Mouse (Mus musculus) CH12.LX (cell line): ENCODE data around the gene Ier3. TPM values are rescaled to one million over a fixed set of nuclear protein-coding genes. Genes with fewer than 3 reads are reported as not detected.

Experiments used
- DNase-seq: peaks from one replicate; pipeline ENCODE4 v3.0.0-alpha.2; 2013; ENCODE audit errors: extremely low read depth
- H3K27ac ChIP-seq: 2 replicates; pipeline ENCODE4 v1.5.1; 2012; ENCODE audit warnings: low read depth, mild to moderate bottlenecking, control low read depth, moderate library complexity; ENCODE audit not compliant: insufficient read depth
- H3K27me3 ChIP-seq: replicated peaks from 2 replicates; pipeline ENCODE3; 2012; ENCODE audit warnings: inconsistent platforms
- H3K36me3 ChIP-seq, 2 experiments: replicated peaks in 1 of 2; 2 replicates each; pipeline versions ENCODE3 to v1.6.1; 2012; ENCODE audit warnings: inconsistent platforms in 1 of 2, low read length in 1 of 2, mild to moderate bottlenecking in 1 of 2, mixed read lengths in 1 of 2, moderate library complexity in 1 of 2; ENCODE audit not compliant: control insufficient read depth in 1 of 2, insufficient read depth in 1 of 2
- H3K4me1 ChIP-seq, 2 experiments: 2 replicates each; pipeline ENCODE4 v1.6.1; 2012; ENCODE audit warnings: inconsistent platforms in 1 of 2, moderate library complexity in 1 of 2; ENCODE audit not compliant: insufficient read depth in 2 of 2, control insufficient read depth in 1 of 2
- H3K4me2 ChIP-seq: 2 replicates; pipeline ENCODE4 v1.6.1; 2012; ENCODE audit warnings: low read depth, mild to moderate bottlenecking, control low read depth; ENCODE audit not compliant: poor library complexity, insufficient read depth, severe bottlenecking
- H3K4me3 ChIP-seq, 3 experiments: fragments of 150-350 bp in 1 of 3; sonication (generic) in 1 of 3; replicated peaks in 1 of 3; 2 replicates each; pipeline versions ENCODE3 to v1.5.1; 2011 to 2012; ENCODE audit warnings: low read depth in 2 of 3, low read length in 2 of 3, mild to moderate bottlenecking in 2 of 3, moderate library complexity in 2 of 3, control low read depth in 1 of 3, improper control_type of control experiment in 1 of 3, inconsistent platforms in 1 of 3, mixed read lengths in 1 of 3; ENCODE audit not compliant: poor library complexity in 1 of 3
- H3K79me2 ChIP-seq: replicated peaks from 2 replicates; pipeline ENCODE4 v1.6.1; 2012; ENCODE audit warnings: mild to moderate bottlenecking, moderate library complexity; ENCODE audit not compliant: control insufficient read depth, poor library complexity, insufficient read depth, severe bottlenecking; ENCODE audit errors: extremely low read depth
- H3K9ac ChIP-seq: 2 replicates; pipeline ENCODE4 v1.6.1; 2012; ENCODE audit warnings: low read depth, mild to moderate bottlenecking, control low read depth, moderate library complexity; ENCODE audit not compliant: insufficient read depth
- H3K9me3 ChIP-seq: replicated peaks from 2 replicates; pipeline ENCODE3; 2012; ENCODE audit warnings: low read length, inconsistent platforms, mixed read lengths
- CHD1 ChIP-seq: IDR thresholded peaks from 2 replicates; pipeline ENCODE4 v1.6.1; 2012; ENCODE audit warnings: low read depth, low read length, improper control_type of control experiment, inconsistent platforms
- CHD2 ChIP-seq: IDR thresholded peaks from 2 replicates; pipeline ENCODE4 v1.6.1; 2011; ENCODE audit warnings: low read length, improper control_type of control experiment
- E2F4 ChIP-seq: IDR thresholded peaks from 2 replicates; pipeline ENCODE4 v1.6.1; 2011; ENCODE audit warnings: low read depth, low read length, improper control_type of control experiment; ENCODE audit not compliant: insufficient replicate concordance
- ELF1 ChIP-seq: IDR thresholded peaks from 2 replicates; pipeline ENCODE4 v1.6.1; 2014; ENCODE audit warnings: low read depth, mild to moderate bottlenecking, inconsistent platforms, low read length, improper control_type of control experiment
- EP300 ChIP-seq: IDR thresholded peaks from 2 replicates; pipeline ENCODE4 v1.6.1; 2011; ENCODE audit warnings: low read length, improper control_type of control experiment
- ETS1 ChIP-seq: conservative IDR thresholded peaks from 2 replicates; pipeline ENCODE4 v1.6.1; 2012; ENCODE audit warnings: low read depth, mild to moderate bottlenecking, inconsistent platforms, low read length, improper control_type of control experiment, moderate library complexity
- HCFC1 ChIP-seq: IDR thresholded peaks from 2 replicates; pipeline ENCODE4 v1.6.1; 2012; ENCODE audit warnings: low read depth, mild to moderate bottlenecking, inconsistent platforms, low read length, improper control_type of control experiment
- JUN ChIP-seq: IDR thresholded peaks from 2 replicates; pipeline ENCODE4 v1.6.1; 2011; ENCODE audit warnings: low read depth, mild to moderate bottlenecking, low read length, improper control_type of control experiment, moderate library complexity; ENCODE audit not compliant: insufficient read depth
- KAT2A ChIP-seq: IDR thresholded peaks from 2 replicates; pipeline ENCODE4 v1.6.1; 2012; ENCODE audit warnings: low read length, improper control_type of control experiment, inconsistent platforms; ENCODE audit not compliant: insufficient replicate concordance
- MAFK ChIP-seq: IDR thresholded peaks from 2 replicates; pipeline ENCODE4 v1.6.1; 2011; ENCODE audit warnings: low read length, improper control_type of control experiment; ENCODE audit not compliant: insufficient replicate concordance
- MXI1 ChIP-seq: IDR thresholded peaks from 2 replicates; pipeline ENCODE4 v1.6.1; 2011; ENCODE audit warnings: mild to moderate bottlenecking, low read depth, low read length, improper control_type of control experiment
- MYC ChIP-seq: IDR thresholded peaks from 2 replicates; pipeline ENCODE4 v1.6.1; 2011; ENCODE audit warnings: low read depth, mild to moderate bottlenecking, improper control_type of control experiment, low read length
- NELFE ChIP-seq: IDR thresholded peaks from 2 replicates; pipeline ENCODE4 v1.6.1; 2011; ENCODE audit warnings: low read depth, low read length, improper control_type of control experiment
- NRF1 ChIP-seq: IDR thresholded peaks from 2 replicates; pipeline ENCODE4 v1.6.1; 2014; ENCODE audit warnings: low read depth, mild to moderate bottlenecking, inconsistent platforms, low read length, improper control_type of control experiment, moderate library complexity
- PAX5 ChIP-seq: IDR thresholded peaks from 2 replicates; pipeline ENCODE4 v1.6.1; 2012; ENCODE audit warnings: low read length, inconsistent platforms, mixed read lengths
- RAD21 ChIP-seq: IDR thresholded peaks from 2 replicates; pipeline ENCODE4 v1.6.1; 2011; ENCODE audit warnings: low read depth, mild to moderate bottlenecking, low read length, improper control_type of control experiment, moderate library complexity
- RCOR1 ChIP-seq: conservative IDR thresholded peaks from 2 replicates; pipeline ENCODE4 v1.6.1; 2012; ENCODE audit warnings: low read depth, mild to moderate bottlenecking, inconsistent platforms, low read length, improper control_type of control experiment
- SIN3A ChIP-seq: IDR thresholded peaks from 2 replicates; pipeline ENCODE4 v1.6.1; 2012; ENCODE audit warnings: low read length, improper control_type of control experiment, inconsistent platforms
- TCF12 ChIP-seq: IDR thresholded peaks from 2 replicates; pipeline ENCODE4 v1.6.1; 2014; ENCODE audit warnings: low read depth, mild to moderate bottlenecking, inconsistent platforms, low read length, improper control_type of control experiment
- USF2 ChIP-seq: conservative IDR thresholded peaks from 2 replicates; pipeline ENCODE4 v1.6.1; 2011; ENCODE audit warnings: low read depth, low read length, improper control_type of control experiment
- ZC3H11A ChIP-seq: IDR thresholded peaks from 2 replicates; pipeline ENCODE4 v1.6.1; 2012; ENCODE audit warnings: low read depth, mild to moderate bottlenecking, inconsistent platforms, low read length, improper control_type of control experiment
- dilution Hi-C: fragments of 300-500 bp; cut with MboI; formaldehyde crosslinking; loops from 2 replicates; pipeline ENCODE4 v1.14.3; 2020; ENCODE audit warnings: low sequenced_read_pairs; ENCODE audit not compliant: extremely low pct_unique_long_range_greater_than_20kb, extremely low pct_ligation_motif_present
- in situ Hi-C: fragments of 300-500 bp; cut with MboI; formaldehyde crosslinking; loops from 3 replicates; pipeline ENCODE4 v1.14.3; 2019; ENCODE audit warnings: low sequenced_read_pairs, low pct_ligation_motif_present, low pct_unique_long_range_greater_than_20kb, mixed read lengths
- polyA plus RNA-seq: library from polyadenylated mRNA; unstranded; fragments of >175 nt; gene quantifications from 2 replicates; pipeline ENCODE4 v1.2.1, GENCODE M21; 2012; ENCODE audit warnings: low read depth; ENCODE audit not compliant: insufficient read length
- total RNA-seq, 2 experiments: library from RNA; depleted of rRNA; stranded (reverse); fragments of 300-350 nt in 1 of 2; fragments of >200 nt in 1 of 2; gene quantifications; 2 replicates each; pipeline ENCODE4 v1.2.3; 2012 to 2014

The Ier3 gene
- total and polyA plus RNA-seq, 3 experiments = 12.6 to 27.2 (median 15.0) TPM

- DNase-seq = no peak
- Histone ChIP-seq H3K36me3 (no peaks in the 10 kb centered on the region), H3K27ac (peak overlapping the region; percentile 59), H3K9me3 (no peaks in the 10 kb centered on the region), H3K27me3 (no peaks in the 10 kb centered on the region), H3K4me1 (peaks cover 25 to 37% of the 10 kb centered on the region in 2 experiments), H3K4me2 (peak overlapping the region; percentile 6; the same call in 1 of the 2 replicates), H3K4me3 (no peak overlapping the region), H3K9ac (peak overlapping the region; percentile 24), H3K79me2 (no peaks in the 10 kb centered on the region)
- in situ Hi-C loops = no loop called here
- dilution Hi-C loops = no loop called here
- TF ChIP-seq ELF1 (peak; percentile 46; the same call in 1 of the 2 replicates), MAFK (no peak), TCF12 (0 out of 2 replicates have a peak, but pooled peaks have one; percentile 12)
Observed at GRCm38 (mm10) chr17:35813653-35814052, 7.8 kb upstream of the Ier3 start.

- H3K4me1 ChIP-seq = peaks cover 25 to 37% of the 10 kb centered on the region in 2 experiments
- dilution Hi-C loops (no loop called here), in situ Hi-C loops (no loop called here)
- H3K27me3 ChIP-seq = no peaks in the 10 kb centered on the region
- H3K9ac ChIP-seq = peak overlapping the region; percentile 41
- TF ChIP-seq JUN (no peak), KAT2A (no peak), EP300 (peak; percentile 68), ELF1 (peak; percentile 41; the same call in 1 of the 2 replicates), RAD21 (no peak), HCFC1 (no peak), ZC3H11A (no peak), RCOR1 (0 out of 2 replicates have a peak, but pooled peaks have one; percentile 39), MAFK (no peak), ETS1 (no peak), NELFE (no peak), PAX5 (no peak), NRF1 (no peak), CHD1 (0 out of 2 replicates have a peak, but pooled peaks have one; percentile 43), E2F4 (no peak), USF2 (no peak), MXI1 (0 out of 2 replicates have a peak, but pooled peaks have one; percentile 23), MYC (peak; percentile 38; the same call in 1 of the 2 replicates), SIN3A (peak; percentile 62), CHD2 (no peak)
- no peak for DNase-seq
- 0 out of 2 replicates have a peak overlapping the region, but pooled peaks have one; percentile 0 for H3K27ac ChIP-seq
- H3K4me3 ChIP-seq = no peak overlapping the region
- H3K36me3 ChIP-seq = no peaks in the 10 kb centered on the region
- no peaks in the 10 kb centered on the region for H3K9me3 ChIP-seq
- peak overlapping the region; percentile 25; the same call in 1 of the 2 replicates for H3K4me2 ChIP-seq
- H3K79me2 ChIP-seq = no peaks in the 10 kb centered on the region
Observed at GRCm38 (mm10) chr17:35814678-35815077, 6.8 kb upstream of the Ier3 start.
